Mouse (Mus musculus): ENCODE results near the gene Eml2. TPM values are rescaled to one million over a fixed set of nuclear protein-coding genes. Genes with fewer than 3 reads are reported as not detected.
"Not testable (repeated sequence)": the region's sequence is repeated elsewhere in the genome, so short reads cannot be mapped to it uniquely, and the experiment has no call there.

Gene Eml2
- polyA plus RNA-seq, 1 experiment from 2014 or later, result 3.4 TPM

DNA sequence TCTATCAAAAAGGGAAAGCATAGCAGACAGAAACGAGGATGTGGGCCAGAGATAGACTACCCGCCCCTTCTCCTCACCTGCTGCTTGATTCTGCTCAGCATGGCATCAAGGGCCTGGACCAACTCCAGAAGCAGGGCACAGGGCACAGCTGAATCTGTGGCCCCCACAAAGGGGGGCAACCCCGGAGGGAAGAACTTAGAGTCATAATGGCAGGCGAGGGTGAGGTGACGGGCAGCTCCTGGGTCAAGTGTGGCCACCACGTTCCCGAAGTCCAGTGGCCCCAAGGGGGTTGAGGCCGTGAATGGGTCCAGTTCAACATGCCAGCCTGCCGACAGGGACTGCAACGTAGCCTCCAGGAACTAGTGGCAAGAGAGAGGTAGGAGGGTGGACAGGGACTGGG lies 29.4 kb upstream of the Eml2 start:
- DNase-seq (ENCODE audit: low spot score), result no peak
- H3K27ac ChIP-seq (ENCODE audit: low read depth, low read length), result no peak overlapping the region
- H3K27me3 ChIP-seq (replicated peaks; ENCODE audit: control insufficient read depth, insufficient read depth, low read length), result no peaks in the 10 kb centered on the region
- no peaks in the 10 kb centered on the region for H3K9me3 ChIP-seq (replicated peaks; ENCODE audit: control insufficient read depth, low read length)
- H3K36me3 ChIP-seq (ENCODE audit: control insufficient read depth, insufficient read depth, low read length), result peaks cover 17% of the 10 kb centered on the region
- no peak for ATAC-seq
- no peak overlapping the region for H3K9ac ChIP-seq (ENCODE audit: low read length)
- no peak overlapping the region for H3K4me3 ChIP-seq (ENCODE audit: low read depth, low read length)
- H3K4me2 ChIP-seq (ENCODE audit: low read length), result no peak overlapping the region
- peaks cover 15% of the 10 kb centered on the region for H3K4me1 ChIP-seq (ENCODE audit: control insufficient read depth, insufficient read depth, low read length)
- WGBS, result 92% methylated on average over 10 of the region's 10 CpGs

DNA sequence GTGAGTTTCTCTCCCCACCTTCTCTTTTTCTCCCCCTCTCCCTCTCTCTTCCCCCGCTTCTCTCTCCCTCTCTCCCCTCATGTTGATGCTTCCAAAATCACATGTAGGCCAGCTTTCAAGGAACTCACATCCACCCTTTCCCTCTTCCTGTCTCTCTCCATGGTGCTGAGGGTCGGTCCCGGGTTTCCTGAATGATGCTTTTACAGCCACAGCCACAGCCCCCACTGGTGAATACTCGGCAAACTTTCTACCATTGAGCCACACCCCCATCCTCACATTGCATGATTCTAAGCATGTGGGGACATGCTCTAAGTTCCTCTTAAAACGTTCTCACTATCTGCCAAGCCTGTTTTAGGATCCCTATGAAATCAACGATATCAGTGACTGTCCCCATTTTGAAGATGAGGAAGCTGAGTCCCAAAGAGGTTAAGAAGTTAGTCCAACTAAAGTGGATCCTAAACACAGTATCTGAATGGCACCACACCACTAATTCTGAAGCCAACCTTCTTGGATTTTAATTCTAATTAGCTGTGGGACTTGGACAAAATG lies 28.6 kb upstream of the Eml2 start:
- no peak overlapping the region for H3K4me3 ChIP-seq (ENCODE audit: low read depth, low read length)
- 58% methylated on average over 6 of the region's 6 CpGs for WGBS
- DNase-seq (ENCODE audit: low spot score), result no peak
- H3K9me3 ChIP-seq (replicated peaks; ENCODE audit: control insufficient read depth, low read length), result no peaks in the 10 kb centered on the region
- peak overlapping the region; percentile 95 for H3K4me2 ChIP-seq (ENCODE audit: low read length)
- H3K4me1 ChIP-seq (ENCODE audit: control insufficient read depth, insufficient read depth, low read length), result peaks cover 15% of the 10 kb centered on the region
- no peaks in the 10 kb centered on the region for H3K27me3 ChIP-seq (replicated peaks; ENCODE audit: control insufficient read depth, insufficient read depth, low read length)
- no peak overlapping the region for H3K27ac ChIP-seq (ENCODE audit: low read depth, low read length)
- ATAC-seq, result no peak
- no peak overlapping the region for H3K9ac ChIP-seq (ENCODE audit: low read length)
- peaks cover 17% of the 10 kb centered on the region for H3K36me3 ChIP-seq (ENCODE audit: control insufficient read depth, insufficient read depth, low read length)

DNA sequence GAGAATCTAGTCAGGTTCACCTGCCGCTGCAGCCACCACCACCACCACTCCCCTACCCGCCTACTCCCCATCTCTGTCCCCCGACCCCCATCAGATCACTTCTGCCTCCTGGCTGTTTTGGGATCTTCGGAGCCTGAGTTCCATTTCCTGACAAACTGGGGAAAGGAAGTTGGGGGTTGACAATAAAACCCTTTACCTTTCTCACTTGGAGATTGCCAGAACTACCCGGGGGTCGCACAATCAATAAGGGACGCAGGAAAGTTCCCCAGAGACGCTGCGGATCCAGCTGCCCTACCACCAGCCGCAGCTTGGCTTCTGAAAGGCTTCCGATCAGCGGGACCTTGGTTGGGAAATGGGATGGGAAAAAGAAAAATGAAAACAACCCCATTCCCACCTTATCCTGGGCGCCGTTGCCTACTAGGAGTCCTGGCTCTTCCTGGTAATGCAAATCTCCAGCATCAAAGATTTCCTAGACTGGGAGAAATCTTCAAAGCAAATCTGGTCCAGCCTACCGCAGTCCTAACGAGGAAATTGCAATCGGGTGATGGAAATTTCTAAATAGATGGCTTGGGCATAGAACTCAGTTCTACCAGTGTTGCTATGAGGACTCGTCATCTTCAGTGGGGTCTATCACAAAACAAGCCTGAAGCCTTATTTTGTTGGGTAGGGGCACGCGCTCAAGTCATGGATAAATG lies 27.9 kb upstream of the Eml2 start:
- Histone ChIP-seq H3K4me2 (ENCODE audit: low read length) (peak overlapping the region; percentile 95), H3K9me3 (replicated peaks; ENCODE audit: control insufficient read depth, low read length) (no peaks in the 10 kb centered on the region), H3K4me1 (ENCODE audit: control insufficient read depth, insufficient read depth, low read length) (peaks cover 15% of the 10 kb centered on the region), H3K4me3 (ENCODE audit: low read depth, low read length) (peak overlapping the region; percentile 61), H3K9ac (ENCODE audit: low read length) (peak overlapping the region; percentile 67), H3K27ac (ENCODE audit: low read depth, low read length) (peak overlapping the region; percentile 49; the same call in 1 of the 2 replicates), H3K36me3 (ENCODE audit: control insufficient read depth, insufficient read depth, low read length) (peaks cover 19% of the 10 kb centered on the region), H3K27me3 (replicated peaks; ENCODE audit: control insufficient read depth, insufficient read depth, low read length) (no peaks in the 10 kb centered on the region)
- ATAC-seq, result no peak
- no peak for DNase-seq (ENCODE audit: low spot score)
- WGBS, result 15% methylated on average over 20 of the region's 20 CpGs

DNA sequence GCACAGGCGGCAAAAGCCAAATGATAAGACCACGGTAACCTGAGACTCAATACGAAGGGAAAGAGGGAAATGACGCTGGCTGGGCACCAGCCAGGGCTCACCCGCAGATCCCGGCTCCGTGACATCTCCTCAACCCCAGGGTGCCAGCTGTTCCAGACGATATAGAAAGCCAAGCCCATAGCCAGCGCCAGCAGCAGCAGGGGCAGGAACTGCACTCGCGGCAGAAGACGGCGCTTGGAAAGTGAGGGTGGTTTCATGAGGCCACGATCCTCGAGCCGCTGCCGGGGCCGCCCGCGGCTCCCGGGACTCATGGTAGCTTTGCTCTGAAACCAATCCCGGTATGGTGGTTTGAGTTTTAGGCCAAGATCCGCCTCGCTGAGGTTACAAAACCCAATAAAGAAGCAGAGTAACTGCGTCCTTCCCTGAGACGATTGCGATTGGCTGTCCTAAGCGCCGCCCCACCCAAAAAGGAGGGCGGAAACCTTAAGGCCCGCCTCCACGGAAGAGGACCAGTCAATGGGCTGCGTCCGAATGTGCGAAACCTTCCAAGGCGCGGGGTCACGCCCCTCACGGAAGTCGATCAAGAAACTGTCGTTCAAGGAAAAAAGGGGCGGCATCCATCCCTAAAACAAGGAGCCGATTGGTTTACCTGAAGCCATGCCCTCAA lies 27.2 kb upstream of the Eml2 start, which contains the start of gene Qpctl:
Gene Qpctl (minus strand): TSS at position 417 of the 667 bp plus-strand sequence.
- H3K4me3 ChIP-seq (ENCODE audit: low read depth, low read length), result peak within 1 kb of the TSS; percentile 61
- peak; percentile 99 for DNase-seq (ENCODE audit: low spot score)
- under 1% methylated on average over 43 of the region's 43 CpGs for WGBS

DNA sequence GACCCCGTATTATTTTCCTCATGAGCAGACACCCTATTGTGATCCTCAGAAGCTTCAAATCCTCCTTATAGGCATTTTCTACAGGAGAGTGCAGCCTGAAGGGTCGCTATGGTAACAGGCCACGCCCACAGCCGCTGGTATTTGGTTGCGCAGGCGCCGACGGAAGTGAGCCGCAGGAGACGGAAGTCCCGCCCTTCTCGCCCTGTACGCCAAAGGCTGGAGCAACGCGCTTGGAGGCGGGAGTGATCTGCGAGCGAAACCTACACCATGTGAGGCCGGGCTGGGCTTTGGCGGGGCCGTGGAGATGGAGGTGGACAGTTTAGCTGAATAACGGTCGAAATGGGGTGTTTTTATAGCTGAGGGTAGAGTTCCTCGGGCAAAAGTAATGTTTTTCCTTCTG lies 26.6 kb upstream of the Eml2 start, which contains the start of gene Snrpd2:
Gene Snrpd2 (plus strand): TSS at position 97 of the 400 bp plus-strand sequence.
- Histone ChIP-seq H3K4me2 (ENCODE audit: low read length) (peak within 1 kb of the TSS; percentile 95), H3K4me1 (ENCODE audit: control insufficient read depth, insufficient read depth, low read length) (peaks cover 15% of the 10 kb centered on the region), H3K27ac (ENCODE audit: low read depth, low read length) (peak within 1 kb of the TSS; percentile 65), H3K36me3 (ENCODE audit: control insufficient read depth, insufficient read depth, low read length) (peaks cover 31% of the 10 kb centered on the region), H3K9ac (ENCODE audit: low read length) (peak within 1 kb of the TSS; percentile 76), H3K4me3 (ENCODE audit: low read depth, low read length) (peak within 1 kb of the TSS; percentile 61), H3K27me3 (replicated peaks; ENCODE audit: control insufficient read depth, insufficient read depth, low read length) (no peaks in the 10 kb centered on the region), H3K9me3 (replicated peaks; ENCODE audit: control insufficient read depth, low read length) (no peaks in the 10 kb centered on the region)
- under 1% methylated on average over 24 of the region's 24 CpGs for WGBS
- ATAC-seq (peak; percentile 91), DNase-seq (ENCODE audit: low spot score) (peak; percentile 98)

More for the DNA sequence above, 27.2 kb upstream of the Eml2 start, which contains the start of gene Qpctl:
- H3K4me2 ChIP-seq (ENCODE audit: low read length), result peak within 1 kb of the TSS; percentile 95
- peak within 1 kb of the TSS; percentile 65 for H3K27ac ChIP-seq (ENCODE audit: low read depth, low read length)
- H3K4me1 ChIP-seq (ENCODE audit: control insufficient read depth, insufficient read depth, low read length), result peaks cover 15% of the 10 kb centered on the region
- H3K36me3 ChIP-seq (ENCODE audit: control insufficient read depth, insufficient read depth, low read length), result peaks cover 26% of the 10 kb centered on the region
- H3K9ac ChIP-seq (ENCODE audit: low read length), result peak within 1 kb of the TSS; percentile 76
- no peaks in the 10 kb centered on the region for H3K9me3 ChIP-seq (replicated peaks; ENCODE audit: control insufficient read depth, low read length)
- no peaks in the 10 kb centered on the region for H3K27me3 ChIP-seq (replicated peaks; ENCODE audit: control insufficient read depth, insufficient read depth, low read length)
- peak; percentile 98 for ATAC-seq

DNA sequence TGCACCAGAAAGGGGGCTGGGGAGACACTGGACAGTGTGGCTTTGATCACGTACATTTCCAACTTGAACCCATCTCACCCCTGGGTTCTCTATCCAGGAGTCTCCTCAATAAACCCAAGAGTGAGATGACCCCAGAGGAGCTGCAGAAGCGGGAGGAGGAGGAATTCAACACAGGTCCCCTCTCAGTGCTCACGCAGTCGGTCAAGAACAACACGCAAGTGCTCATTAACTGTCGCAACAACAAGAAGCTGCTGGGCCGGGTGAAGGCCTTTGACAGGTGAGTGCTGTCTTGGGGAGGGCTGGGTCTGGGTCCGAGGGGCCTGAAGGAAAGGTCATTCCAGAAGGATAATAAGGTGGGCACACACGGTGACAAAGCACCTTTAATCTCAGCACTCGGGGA lies 25.1 kb upstream of the Eml2 start:
- H3K36me3 ChIP-seq (ENCODE audit: control insufficient read depth, insufficient read depth, low read length), result peaks cover 37% of the 10 kb centered on the region
- H3K27ac ChIP-seq (ENCODE audit: low read depth, low read length); ATAC-seq; H3K9ac ChIP-seq (ENCODE audit: low read length); H3K27me3 ChIP-seq (replicated peaks; ENCODE audit: control insufficient read depth, insufficient read depth, low read length); H3K9me3 ChIP-seq (replicated peaks; ENCODE audit: control insufficient read depth, low read length); H3K4me2 ChIP-seq (ENCODE audit: low read length); H3K4me3 ChIP-seq (ENCODE audit: low read depth, low read length); DNase-seq (ENCODE audit: low spot score): not testable (repeated sequence)
- WGBS, result 89% methylated on average over 10 of the region's 10 CpGs
- H3K4me1 ChIP-seq (ENCODE audit: control insufficient read depth, insufficient read depth, low read length), result peaks cover 15% of the 10 kb centered on the region

DNA sequence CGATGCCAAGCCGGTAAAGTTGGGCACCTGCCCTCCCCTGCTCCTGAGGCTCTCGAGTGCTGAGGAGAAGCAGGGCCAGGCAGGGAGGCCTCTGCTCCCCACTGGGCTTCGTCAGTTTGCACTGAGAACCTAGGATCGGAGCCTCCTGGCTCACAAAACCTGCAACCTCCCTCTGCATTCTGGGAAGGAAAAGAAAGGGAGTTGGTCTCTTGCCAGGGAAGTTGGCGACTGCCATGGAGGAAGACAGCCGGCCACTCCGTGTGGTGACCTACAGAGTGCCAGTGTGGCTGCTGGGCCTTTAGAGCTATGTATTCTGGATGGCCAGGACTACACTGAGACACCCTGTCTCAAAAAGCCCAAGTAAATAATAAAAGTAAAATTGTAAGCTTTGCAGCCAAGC lies 21.4 kb upstream of the Eml2 start:
- H3K4me3 ChIP-seq (ENCODE audit: low read depth, low read length), result no peak overlapping the region
- ATAC-seq (no peak), DNase-seq (ENCODE audit: low spot score) (no peak)
- peaks cover 13% of the 10 kb centered on the region for H3K4me1 ChIP-seq (ENCODE audit: control insufficient read depth, insufficient read depth, low read length)
- no peak overlapping the region for H3K27ac ChIP-seq (ENCODE audit: low read depth, low read length)
- peaks cover 7% of the 10 kb centered on the region; the same call in 1 of the 2 replicates for H3K27me3 ChIP-seq (replicated peaks; ENCODE audit: control insufficient read depth, insufficient read depth, low read length)
- H3K4me2 ChIP-seq (ENCODE audit: low read length), result no peak overlapping the region
- peaks cover 37% of the 10 kb centered on the region for H3K36me3 ChIP-seq (ENCODE audit: control insufficient read depth, insufficient read depth, low read length)
- 69% methylated on average over 8 of the region's 8 CpGs for WGBS
- no peaks in the 10 kb centered on the region for H3K9me3 ChIP-seq (replicated peaks; ENCODE audit: control insufficient read depth, low read length)
- H3K9ac ChIP-seq (ENCODE audit: low read length), result no peak overlapping the region

DNA sequence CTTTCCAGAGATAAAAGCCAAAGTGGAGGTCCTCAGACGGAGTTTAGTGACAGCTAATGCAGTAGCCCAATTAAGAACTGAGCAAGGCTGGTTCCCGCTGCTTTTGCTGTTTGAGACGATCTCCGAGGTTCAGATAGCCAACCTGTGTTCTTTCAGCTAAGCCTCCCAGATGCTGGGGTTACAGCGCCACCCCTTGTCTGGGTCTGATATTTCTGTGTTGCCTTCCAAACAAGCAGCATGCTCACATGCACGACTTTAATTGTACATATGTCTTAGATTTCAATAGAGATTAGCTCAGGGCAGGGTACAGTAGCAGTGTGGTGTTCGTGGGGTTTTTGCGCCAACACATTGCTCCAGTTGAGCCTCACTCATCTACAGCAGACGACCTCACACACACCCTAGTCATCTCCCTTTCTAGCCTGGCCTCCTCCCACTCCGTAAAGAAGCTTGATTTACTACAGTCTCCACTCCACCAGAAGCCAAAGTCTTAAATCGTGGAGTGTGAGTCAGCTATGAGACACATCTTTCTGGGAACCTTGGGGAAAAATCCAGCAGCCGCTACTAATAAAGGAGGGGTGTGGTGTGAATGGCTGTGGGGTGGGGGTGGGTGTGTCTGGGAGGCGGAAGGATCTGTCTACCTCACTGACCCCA lies 20.3 kb upstream of the Eml2 start:
- WGBS, result 51% methylated on average over 13 of the region's 13 CpGs
- H3K36me3 ChIP-seq (ENCODE audit: control insufficient read depth, insufficient read depth, low read length), result peaks cover 37% of the 10 kb centered on the region
- H3K4me1 ChIP-seq (ENCODE audit: control insufficient read depth, insufficient read depth, low read length), result peaks cover 8% of the 10 kb centered on the region; the same call in 1 of the 2 replicates
- no peak overlapping the region for H3K9ac ChIP-seq (ENCODE audit: low read length)
- DNase-seq (ENCODE audit: low spot score) (no peak), ATAC-seq (no peak)
- no peaks in the 10 kb centered on the region for H3K9me3 ChIP-seq (replicated peaks; ENCODE audit: control insufficient read depth, low read length)
- no peak overlapping the region for H3K4me3 ChIP-seq (ENCODE audit: low read depth, low read length)
- H3K27me3 ChIP-seq (replicated peaks; ENCODE audit: control insufficient read depth, insufficient read depth, low read length), result peaks cover 7% of the 10 kb centered on the region; the same call in 1 of the 2 replicates
- no peak overlapping the region for H3K4me2 ChIP-seq (ENCODE audit: low read length)
- no peak overlapping the region for H3K27ac ChIP-seq (ENCODE audit: low read depth, low read length)

Measured in forebrain, embryonic 14.5 days (tissue).